Mouse (Mus musculus) G1E (cell line): ENCODE results near the gene Nlrc5. TPM values are rescaled to one million over a fixed set of nuclear protein-coding genes. Genes with fewer than 3 reads are reported as not detected.

Experiments used
- ATAC-seq: 2 replicates; pipeline ENCODE4 v1.8.0; 2016; ENCODE audit warnings: mild to moderate bottlenecking; ENCODE audit not compliant: insufficient number of reproducible peaks, poor library complexity, low FRiP score, severe bottlenecking; ENCODE audit errors: extremely low read depth
- DNase-seq: peaks from one replicate; pipeline ENCODE4 v3.0.0; 2012; ENCODE audit warnings: low spot score
- H3K27me3 ChIP-seq: 2 replicates; pipeline ENCODE4 v1.6.1; 2012; ENCODE audit warnings: mild to moderate bottlenecking, low read length, inconsistent platforms; ENCODE audit not compliant: insufficient read depth
- H3K36me3 ChIP-seq: replicated peaks from 2 replicates; pipeline ENCODE3; 2012; ENCODE audit warnings: mild to moderate bottlenecking, inconsistent platforms
- H3K4me1 ChIP-seq: 2 replicates; pipeline ENCODE4 v1.6.1; 2012; ENCODE audit warnings: low read depth, low read length, inconsistent platforms, mixed read lengths; ENCODE audit not compliant: insufficient read depth
- H3K4me3 ChIP-seq: 2 replicates; pipeline ENCODE4 v1.5.1; 2012; ENCODE audit warnings: low read depth, mild to moderate bottlenecking, inconsistent platforms, low read length, moderate library complexity, mixed read lengths
- H3K9me3 ChIP-seq: replicated peaks from 2 replicates; pipeline ENCODE4 v1.6.1; 2012; ENCODE audit warnings: inconsistent platforms
- CTCF ChIP-seq: IDR thresholded peaks from 2 replicates; pipeline ENCODE4 v1.5.1; 2012; ENCODE audit warnings: low read depth, low read length, inconsistent platforms, mixed read lengths
- GATA1 ChIP-seq: IDR thresholded peaks from 2 replicates; pipeline ENCODE4 v1.6.1; 2012; ENCODE audit warnings: borderline replicate concordance, low read length, inconsistent platforms, mixed read lengths
- GATA2 ChIP-seq: IDR thresholded peaks from 2 replicates; pipeline ENCODE4 v1.6.1; 2012; ENCODE audit warnings: low read depth, low read length, inconsistent platforms, borderline replicate concordance
- POLR2AphosphoS5 ChIP-seq: IDR thresholded peaks from 2 replicates; pipeline ENCODE4 v1.6.1; 2012; ENCODE audit warnings: low read depth, low read length, inconsistent platforms; ENCODE audit not compliant: insufficient replicate concordance
- TAL1 ChIP-seq: conservative IDR thresholded peaks from 2 replicates; pipeline ENCODE4 v1.6.1; 2012; ENCODE audit warnings: low read depth, low read length, inconsistent platforms, mixed read lengths
- polyA plus RNA-seq: library from polyadenylated mRNA; stranded (reverse); fragments of >175 nt; gene quantifications from 2 replicates; pipeline ENCODE4 v1.2.3, GENCODE M21; 2012
- total RNA-seq, 2 experiments: library from RNA; stranded (forward) in 1 of 2; stranded (reverse) in 1 of 2; fragments of 200-1000 nt in 1 of 2; fragments of >200 nt in 1 of 2; fragmentation: Nextera tagmentation in 1 of 2; gene quantifications; 2 replicates each; pipeline ENCODE4 v1.2.3; 2014 to 2017

Nlrc5 gene
- total and polyA plus RNA-seq, 3 experiments, result 0.02 to 1.2 TPM; not detected in 1

DNA sequence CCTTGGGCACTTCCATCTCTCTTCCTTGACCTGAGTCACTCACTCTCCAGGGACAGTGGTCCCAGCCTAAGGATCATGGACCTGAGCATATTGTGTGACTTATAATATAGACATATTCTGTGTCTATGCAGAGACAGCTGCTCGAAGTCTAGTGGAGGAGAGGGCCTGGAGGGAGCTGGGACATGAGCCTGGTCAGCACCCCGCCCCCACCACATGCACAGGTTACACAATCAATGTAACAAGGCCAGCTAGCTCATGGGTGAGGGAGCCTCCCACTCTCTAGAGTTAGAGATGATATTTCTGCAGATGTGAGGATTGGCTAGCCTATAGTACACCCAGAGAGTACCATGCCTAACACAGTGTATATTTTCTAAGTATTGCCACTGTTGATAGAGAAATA, 36.6 kb downstream of the Nlrc5 start:
- no peaks in the 10 kb centered on the region for H3K36me3 ChIP-seq
- TF ChIP-seq CTCF, result no peak
- TF ChIP-seq GATA2, result no peak
- TF ChIP-seq TAL1, result no peak

GRCm38 (mm10) chr8:94471281-94471680, 37.1 kb downstream of the Nlrc5 start:
- Histone ChIP-seq H3K4me1 (no peaks in the 10 kb centered on the region), H3K9me3 (no peaks in the 10 kb centered on the region), H3K4me3 (no peak overlapping the region), H3K36me3 (no peaks in the 10 kb centered on the region), H3K27me3 (peaks cover 3% of the 10 kb centered on the region; the same call in 1 of the 2 replicates)
- ATAC-seq (no peak), DNase-seq (no peak)
- no peak for TF ChIP-seq GATA2
- no peak for TF ChIP-seq GATA1
- no peak for TF ChIP-seq POLR2AphosphoS5
- no peak for TF ChIP-seq TAL1

More for the DNA sequence above, 36.6 kb downstream of the Nlrc5 start:
- ATAC-seq, result no peak
- Histone ChIP-seq H3K4me1 (no peaks in the 10 kb centered on the region), H3K4me3 (no peak overlapping the region), H3K27me3 (peaks cover 3% of the 10 kb centered on the region; the same call in 1 of the 2 replicates), H3K9me3 (no peaks in the 10 kb centered on the region)
- no peak for DNase-seq

GRCm38 (mm10) chr8:94472741-94473140, 38.6 kb downstream of the Nlrc5 start:
- no peaks in the 10 kb centered on the region for H3K36me3 ChIP-seq
- TF ChIP-seq CTCF, result no peak
- TF ChIP-seq TAL1, result no peak
- TF ChIP-seq POLR2AphosphoS5, result no peak
- TF ChIP-seq GATA1, result no peak
- TF ChIP-seq GATA2, result no peak
- H3K4me3 ChIP-seq, result no peak overlapping the region
- H3K27me3 ChIP-seq, result peaks cover 9% of the 10 kb centered on the region
- no peaks in the 10 kb centered on the region for H3K9me3 ChIP-seq
- ATAC-seq (no peak), DNase-seq (no peak)
- H3K4me1 ChIP-seq, result no peaks in the 10 kb centered on the region

- no peak for DNase-seq
- H3K36me3 ChIP-seq, result no peaks in the 10 kb centered on the region
- ATAC-seq, result no peak
- TF ChIP-seq TAL1 (no peak), GATA2 (no peak), GATA1 (no peak), CTCF (no peak), POLR2AphosphoS5 (no peak)
- H3K4me1 ChIP-seq, result no peaks in the 10 kb centered on the region
- peaks cover 9% of the 10 kb centered on the region for H3K27me3 ChIP-seq
- no peak overlapping the region for H3K4me3 ChIP-seq
- no peaks in the 10 kb centered on the region for H3K9me3 ChIP-seq
Measured at GRCm38 (mm10) chr8:94473431-94473830, 39.3 kb downstream of the Nlrc5 start.

DNA sequence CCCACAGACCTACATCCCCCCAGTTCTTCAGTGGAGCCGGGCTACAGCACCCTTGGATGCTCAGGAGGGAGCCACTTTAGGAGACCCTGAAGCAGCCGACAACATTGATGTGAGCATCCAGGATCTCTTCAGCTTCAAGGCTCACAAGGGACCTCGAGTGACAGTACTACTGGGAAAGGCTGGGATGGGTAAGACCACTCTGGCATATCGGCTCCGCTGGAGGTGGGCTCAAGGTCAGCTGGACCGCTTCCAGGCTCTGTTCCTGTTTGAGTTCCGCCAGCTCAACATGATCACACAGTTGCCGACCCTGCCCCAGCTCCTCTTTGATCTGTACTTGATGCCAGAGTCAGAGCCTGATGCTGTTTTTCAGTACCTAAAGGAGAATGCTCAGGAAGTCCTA, 41.6 kb downstream of the Nlrc5 start:
- H3K36me3 ChIP-seq, result no peaks in the 10 kb centered on the region
- ATAC-seq (no peak), DNase-seq (no peak)
- H3K4me1 ChIP-seq, result no peaks in the 10 kb centered on the region
- no peaks in the 10 kb centered on the region for H3K9me3 ChIP-seq
- TF ChIP-seq GATA2, result no peak
- no peak for TF ChIP-seq CTCF
- peaks cover 12% of the 10 kb centered on the region for H3K27me3 ChIP-seq
- H3K4me3 ChIP-seq, result no peak overlapping the region

DNA sequence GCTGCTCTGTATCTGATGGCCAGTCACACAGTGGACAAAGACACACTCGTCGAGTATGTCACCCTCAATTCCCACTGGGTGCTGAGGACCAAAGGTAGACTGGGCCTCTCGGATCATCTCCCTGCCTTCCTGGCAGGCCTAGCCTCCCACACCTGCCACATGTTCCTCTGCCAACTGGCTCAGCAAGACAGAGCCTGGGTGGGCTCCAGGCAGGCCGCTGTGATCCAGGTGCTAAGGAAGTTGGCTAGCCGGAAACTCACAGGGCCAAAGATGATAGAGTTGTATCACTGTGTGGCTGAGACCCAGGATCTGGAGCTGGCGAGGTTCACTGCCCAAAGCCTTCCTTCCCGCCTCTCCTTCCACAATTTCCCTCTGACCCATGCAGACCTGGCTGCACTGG, 42.7 kb downstream of the Nlrc5 start:
- no peak for DNase-seq
- Histone ChIP-seq H3K9me3 (no peaks in the 10 kb centered on the region), H3K4me1 (no peaks in the 10 kb centered on the region), H3K4me3 (no peak overlapping the region), H3K27me3 (peaks cover 16% of the 10 kb centered on the region), H3K36me3 (no peaks in the 10 kb centered on the region)
- no peak for ATAC-seq
- no peak for TF ChIP-seq POLR2AphosphoS5

- peaks cover 14% of the 10 kb centered on the region for H3K27me3 ChIP-seq
- H3K4me3 ChIP-seq, result no peak overlapping the region
- no peaks in the 10 kb centered on the region for H3K36me3 ChIP-seq
- ATAC-seq (no peak), DNase-seq (no peak)
- H3K9me3 ChIP-seq, result no peaks in the 10 kb centered on the region
- TF ChIP-seq GATA2, result no peak
- no peak for TF ChIP-seq POLR2AphosphoS5
- TF ChIP-seq CTCF, result no peak
- no peak for TF ChIP-seq GATA1
- no peak for TF ChIP-seq TAL1
- no peaks in the 10 kb centered on the region for H3K4me1 ChIP-seq
Measured at GRCm38 (mm10) chr8:94482051-94482450, 47.9 kb downstream of the Nlrc5 start.
